Mouse (Mus musculus) kidney, postnatal 4 days (tissue): ENCODE measurements around the gene Mfsd4b1.
A peak's percentile ranks its signal among the peaks of the same experiment; 100 is the strongest.
"Not testable (repeated sequence)": the region's sequence is repeated elsewhere in the genome, so short reads cannot be mapped to it uniquely, and the experiment has no call there.

Experiments used
- DNase-seq, 2 experiments: peaks; one replicate each; pipeline ENCODE4 v3.0.0; 2021; ENCODE audit warnings: mixed read lengths in 2 of 2

Gene Mfsd4b1

DNA sequence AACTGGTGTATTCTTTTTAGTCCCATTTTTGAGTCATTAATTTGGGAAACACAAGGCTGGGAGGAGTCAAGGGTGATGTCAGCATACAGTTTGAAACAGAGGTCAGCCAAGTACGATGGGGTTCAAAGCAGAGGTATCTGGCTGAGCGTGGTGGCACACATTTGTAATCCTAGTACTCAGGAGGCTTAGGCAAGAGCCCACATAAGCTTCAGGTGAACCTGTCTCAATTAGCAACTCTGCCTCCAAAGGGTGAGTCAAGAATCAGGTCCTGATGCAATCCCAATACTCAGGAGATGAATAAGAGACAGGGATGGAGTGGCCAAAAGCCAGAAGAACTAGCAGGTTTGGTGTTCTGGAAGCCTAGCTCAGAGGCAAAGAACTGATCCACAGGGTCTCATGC, 7.8 kb upstream of the Mfsd4b1 start:
- DNase-seq, result no peak

- DNase-seq, result no peak
These were observed 5.6 kb upstream of the Mfsd4b1 start for GRCm38 (mm10) chr10:40030716-40031115.

GRCm38 (mm10) chr10:40029610-40030009, 4.5 kb upstream of the Mfsd4b1 start:
- DNase-seq, result no peak

DNA sequence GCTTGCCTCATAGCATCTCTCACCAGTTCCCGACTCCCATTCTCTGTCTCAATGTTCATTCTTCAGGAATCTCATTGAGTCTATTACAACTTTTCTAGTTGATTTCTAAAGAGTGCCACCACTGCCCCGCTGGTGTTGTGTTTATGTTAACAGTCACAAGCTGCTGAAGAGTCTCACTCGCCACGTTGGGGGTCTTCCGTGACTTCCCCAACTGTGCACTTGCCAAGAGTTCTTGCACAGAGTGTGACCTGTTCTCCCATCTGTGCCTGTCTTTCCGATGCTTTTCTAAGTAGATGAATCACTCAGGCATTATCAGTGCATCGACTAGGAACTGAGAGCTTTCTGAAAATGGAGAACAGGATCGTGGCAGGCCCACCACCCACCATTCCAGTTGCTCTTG, 3.0 kb upstream of the Mfsd4b1 start:
- no peak for DNase-seq

GRCm38 (mm10) chr10:40026546-40026945, 1.5 kb upstream of the Mfsd4b1 start:
- no peak for DNase-seq

DNA sequence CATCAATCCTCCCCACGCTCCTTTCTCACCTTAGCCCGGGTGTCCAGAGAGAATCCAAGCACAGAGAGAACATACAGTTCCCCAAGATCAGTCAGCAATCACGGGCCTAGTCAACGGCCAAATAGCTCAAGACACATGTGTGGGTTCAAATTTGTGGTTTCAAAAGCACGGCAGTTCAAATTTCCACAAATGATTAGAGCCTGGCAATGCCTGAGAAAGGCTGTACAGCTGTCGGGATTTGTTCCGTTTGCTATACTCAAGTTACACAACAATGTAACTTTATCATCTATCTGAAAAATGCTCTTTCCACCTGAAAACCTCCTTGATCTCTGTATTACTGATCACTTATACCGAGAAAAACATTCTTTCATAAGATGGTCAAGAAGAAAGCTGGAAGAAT, 492 bp upstream of the Mfsd4b1 start:
- DNase-seq, result no peak

DNA sequence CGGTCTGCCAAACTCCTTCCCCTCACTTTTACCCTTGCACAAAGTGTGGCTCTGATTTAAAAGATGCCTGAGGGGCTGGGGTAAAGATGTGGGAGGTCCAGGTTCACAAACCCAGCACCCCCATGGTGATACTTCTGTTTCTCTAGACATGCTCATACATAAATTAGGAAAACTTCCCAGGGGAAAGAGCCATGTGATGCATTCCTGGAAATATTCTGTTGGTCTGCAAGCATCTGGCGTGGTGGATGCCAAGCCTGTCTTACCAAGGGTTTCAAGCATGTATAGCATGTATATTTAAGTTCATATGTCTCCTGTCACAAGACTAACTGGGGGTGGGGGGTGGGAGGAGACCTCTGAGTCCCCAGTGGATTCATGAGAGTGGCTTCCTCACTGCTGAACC, 4.7 kb downstream of the Mfsd4b1 start:
- no peak for DNase-seq

- no peak for DNase-seq
These were observed 5.6 kb downstream of the Mfsd4b1 start for GRCm38 (mm10) chr10:40019492-40019891.

DNA sequence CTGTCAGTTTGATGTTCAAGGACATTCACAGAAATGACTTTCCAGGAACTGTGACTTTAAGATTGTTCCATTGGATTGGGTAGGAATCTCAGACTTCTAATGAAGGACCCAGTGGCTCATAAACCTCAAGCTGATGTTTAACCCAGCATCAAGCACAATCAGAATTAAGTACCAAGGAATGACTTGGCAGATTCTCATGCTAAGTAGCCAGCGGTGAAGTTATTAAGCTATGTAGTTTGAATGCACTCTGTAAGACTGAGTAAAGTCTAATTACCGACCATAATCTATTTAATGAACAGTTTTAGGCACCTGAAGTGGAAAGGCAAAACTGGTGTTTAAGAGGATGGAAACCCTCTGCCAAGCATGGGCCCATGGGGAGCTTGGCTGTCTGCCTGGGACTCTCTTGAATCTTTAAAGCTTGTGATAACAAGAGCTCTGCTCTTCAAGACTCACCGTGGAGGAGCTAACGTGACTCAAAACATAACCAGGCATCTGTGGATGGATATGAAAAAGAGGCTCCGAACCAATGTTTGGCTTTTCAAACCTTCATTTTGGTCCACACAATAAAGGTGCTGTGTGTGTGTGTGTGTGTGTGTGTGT, 6.7 kb downstream of the Mfsd4b1 start:
- peak in 1 of 2 experiments; percentile 33 for DNase-seq

DNA sequence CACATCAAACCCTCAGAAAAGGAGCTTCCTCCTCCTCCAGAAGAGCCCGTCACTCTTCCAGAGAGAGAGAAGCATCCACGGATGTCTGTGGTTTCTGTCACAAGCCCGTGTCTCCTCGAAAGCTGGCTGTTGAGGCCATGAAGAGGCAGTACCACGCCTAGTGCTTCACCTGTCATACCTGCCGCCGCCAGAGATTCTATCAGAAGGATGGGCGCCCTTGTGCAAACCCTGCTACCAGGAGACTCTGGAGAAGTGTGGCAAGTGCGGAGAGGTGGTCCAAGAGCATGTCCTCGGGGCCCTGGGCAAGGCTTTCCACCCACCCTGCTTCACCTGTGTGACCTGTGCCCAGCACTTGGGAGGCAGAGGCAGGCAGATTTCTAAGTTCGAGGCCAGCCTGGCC, 15.5 kb downstream of the Mfsd4b1 start:
- DNase-seq, result no peak

DNA sequence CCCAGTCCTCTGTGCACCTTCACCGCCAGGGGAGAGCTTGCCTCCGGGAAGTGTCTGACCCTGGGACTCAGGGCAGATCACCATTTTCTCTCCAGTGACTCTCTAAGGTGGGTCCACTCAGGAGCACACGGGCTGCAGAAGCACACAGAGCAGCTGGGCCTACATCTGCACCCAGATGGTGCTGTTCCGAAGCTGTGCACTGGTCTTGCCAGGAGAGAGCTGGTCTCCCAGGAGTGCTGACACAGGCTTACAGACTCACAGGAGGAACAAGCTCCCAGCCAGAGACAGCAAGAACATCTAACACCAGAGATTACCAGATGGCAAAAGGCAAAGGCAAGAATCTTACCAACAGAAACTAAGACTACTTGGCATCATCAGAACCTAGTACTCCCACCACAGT, 16.2 kb downstream of the Mfsd4b1 start:
- DNase-seq, result not testable (repeated sequence)

DNA sequence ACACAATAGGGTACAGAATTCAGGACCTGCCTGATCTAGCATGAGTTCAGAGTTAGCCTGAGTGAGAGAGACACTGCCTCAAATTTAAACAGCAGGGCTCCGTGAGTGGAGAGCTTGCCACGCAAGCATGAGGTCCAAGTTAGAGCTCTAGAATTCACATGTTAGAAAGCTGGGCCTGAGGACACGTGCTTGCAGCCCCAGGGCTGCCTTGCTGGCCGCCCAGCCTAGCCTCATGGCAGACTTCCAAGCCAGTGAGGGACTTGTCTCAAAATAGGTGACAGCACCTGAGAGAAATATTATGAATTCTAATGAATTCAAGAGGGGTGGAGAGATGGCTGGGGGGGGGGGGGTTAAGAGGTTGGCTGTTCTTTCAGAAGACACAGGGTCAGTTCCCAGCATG, 17.1 kb downstream of the Mfsd4b1 start:
- DNase-seq, result no peak

- no peak for DNase-seq
These were observed 18.1 kb downstream of the Mfsd4b1 start for GRCm38 (mm10) chr10:40006963-40007362.

DNA sequence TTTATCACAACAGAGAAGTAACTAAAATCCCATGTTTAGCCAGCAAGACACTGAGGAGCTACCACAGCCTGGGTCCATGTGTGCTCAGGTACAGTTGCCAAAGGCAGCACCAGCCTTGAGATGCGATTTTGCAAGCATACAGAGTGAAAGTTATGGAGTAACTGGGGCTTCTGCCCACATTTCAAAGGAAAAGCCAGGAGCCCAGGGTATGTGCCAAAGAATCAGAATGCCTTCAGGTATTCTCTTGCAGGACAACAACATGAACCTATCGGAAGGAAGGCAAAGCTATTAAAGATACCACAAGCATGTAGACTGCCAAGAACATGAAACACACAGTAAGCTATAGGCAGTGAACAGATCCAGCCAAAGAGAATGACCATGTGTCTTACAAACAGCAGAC, 24.3 kb downstream of the Mfsd4b1 start:
- no peak for DNase-seq

DNA sequence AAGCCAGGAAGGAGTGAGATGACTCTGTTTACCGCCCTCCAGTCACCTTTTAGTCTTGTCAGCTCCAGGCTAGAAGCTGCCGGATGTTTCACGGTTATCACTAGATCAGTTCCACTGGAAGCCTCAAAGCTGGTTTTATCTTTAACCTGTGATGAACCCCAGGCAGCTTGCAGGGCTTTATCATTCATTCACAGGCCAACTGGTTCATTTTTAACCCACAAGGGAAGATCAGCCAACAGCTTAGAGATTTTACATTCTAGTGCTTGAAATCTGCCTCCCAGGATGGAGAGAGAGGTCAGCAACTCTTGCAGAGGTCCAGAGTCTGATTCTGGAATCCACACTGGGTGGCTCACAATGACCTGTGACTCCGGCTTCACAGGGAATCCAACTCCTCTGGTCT, 33.9 kb downstream of the Mfsd4b1 start:
- DNase-seq, result peak; percentile 14 to 32

GRCm38 (mm10) chr10:39986466-39986865, 38.6 kb downstream of the Mfsd4b1 start, which contains the start of gene Mfsd4b5:
TSS of gene Mfsd4b5 (minus strand) at chr10:39986646.
- DNase-seq, result peak; percentile 26 to 49

- peak; percentile 55 to 71 for DNase-seq
These were observed 42.5 kb downstream of the Mfsd4b1 start for GRCm38 (mm10) chr10:39982604-39983003.

- DNase-seq, result no peak
These were observed 46.8 kb downstream of the Mfsd4b1 start for GRCm38 (mm10) chr10:39978231-39978630.

GRCm38 (mm10) chr10:39977346-39977745, 47.7 kb downstream of the Mfsd4b1 start:
- no peak for DNase-seq

- no peak for DNase-seq
These were observed 49.3 kb downstream of the Mfsd4b1 start for GRCm38 (mm10) chr10:39975771-39976170.

GRCm38 (mm10) chr10:39974982-39975381, 50.1 kb downstream of the Mfsd4b1 start:
- peak in 1 of 2 experiments; percentile 33 for DNase-seq

- DNase-seq, result peak; percentile 58 to 64
These were observed 57.6 kb downstream of the Mfsd4b1 start for GRCm38 (mm10) chr10:39967512-39967911.

DNA sequence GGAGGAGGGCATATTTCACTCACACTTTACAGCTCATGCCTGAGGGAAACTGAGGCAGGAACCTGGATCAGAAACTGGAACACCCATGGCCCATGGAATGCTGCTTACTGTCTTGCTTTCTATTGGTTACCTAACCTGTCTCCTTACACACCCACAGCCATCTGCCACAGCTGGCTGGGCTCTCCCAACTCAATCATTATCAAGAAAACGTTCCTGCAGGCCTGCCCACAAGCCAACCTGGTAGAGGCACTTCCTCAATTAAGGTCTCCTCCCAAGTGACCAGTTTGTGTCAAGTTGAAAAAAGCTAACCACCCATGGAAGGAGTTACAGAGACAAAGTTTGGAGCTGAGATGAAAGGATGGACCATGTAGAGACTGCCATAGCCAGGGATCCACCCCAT, 63.2 kb downstream of the Mfsd4b1 start:
- no peak for DNase-seq

- no peak for DNase-seq
These were observed 64.6 kb downstream of the Mfsd4b1 start for GRCm38 (mm10) chr10:39960441-39960822.

- DNase-seq, result peak; percentile 94 to 96
These were observed 65.2 kb downstream of the Mfsd4b1 start, which contains the start of gene Mfsd4b3 for GRCm38 (mm10) chr10:39959761-39960440. TSS of gene Mfsd4b3 (minus strand) at chr10:39960153.
